Mouse (Mus musculus) heart, embryonic 15.5 days (tissue): Measurements from ENCODE around the gene Aldh3b3. TPM values are rescaled to one million over a fixed set of nuclear protein-coding genes. Genes with fewer than 3 reads are reported as not detected.

Experiments
- ATAC-seq: fragments of 200-750 bp; cut with Nextera tagmentation; replicated peaks from 2 replicates; pipeline ENCODE4 v1.8.0; 2017; ENCODE audit warnings: low read depth, moderate TSS enrichment; ENCODE audit not compliant: insufficient number of reproducible peaks, insufficient read depth, low FRiP score
- H3K27ac ChIP-seq: fragments of 300-500 bp; sonication (generic); 2 replicates; pipeline ENCODE4 v1.5.1; 2015; ENCODE audit warnings: mild to moderate bottlenecking, inconsistent platforms
- H3K27me3 ChIP-seq: fragments of 300-500 bp; sonication (generic); 2 replicates; pipeline ENCODE4 v1.6.1; 2015; ENCODE audit warnings: inconsistent platforms
- H3K36me3 ChIP-seq: fragments of 300-500 bp; sonication (generic); 2 replicates; pipeline ENCODE4 v1.6.1; 2015; ENCODE audit warnings: mild to moderate bottlenecking, inconsistent platforms
- H3K4me1 ChIP-seq: fragments of 300-500 bp; sonication (generic); replicated peaks from 2 replicates; pipeline ENCODE4 v1.6.1; 2015; ENCODE audit warnings: inconsistent platforms
- H3K4me2 ChIP-seq: fragments of 300-500 bp; sonication (generic); 2 replicates; pipeline ENCODE4 v1.6.1; 2015; ENCODE audit warnings: inconsistent platforms, mild to moderate bottlenecking, moderate library complexity
- H3K4me3 ChIP-seq: fragments of 300-500 bp; sonication (generic); 2 replicates; pipeline ENCODE4 v1.5.1; 2015; ENCODE audit warnings: mild to moderate bottlenecking, inconsistent platforms
- H3K9ac ChIP-seq: fragments of 300-500 bp; sonication (generic); 2 replicates; pipeline ENCODE4 v1.6.1; 2015; ENCODE audit warnings: mild to moderate bottlenecking, inconsistent platforms
- H3K9me3 ChIP-seq: fragments of 300-500 bp; sonication (generic); replicated peaks from 2 replicates; pipeline ENCODE4 v1.6.1; 2016; ENCODE audit warnings: inconsistent platforms
- WGBS: fragments of 180-500 bp; shearing (Covaris S2); methylation state at CpG from one replicate; pipeline ENCODE4 v1.1.7; 2015; ENCODE audit warnings: mixed read lengths; 5-methylcytosine and 5-hydroxymethylcytosine counted together
- polyA plus RNA-seq: library from polyadenylated mRNA; unstranded; fragments of >200 nt; fragmentation: Nextera tagmentation; extraction: Ambion mirVana; gene quantifications from 2 replicates; pipeline ENCODE4 v1.2.1, GENCODE M21; 2015

Gene Aldh3b3
- not detected in 2 replicates for polyA plus RNA-seq

DNA sequence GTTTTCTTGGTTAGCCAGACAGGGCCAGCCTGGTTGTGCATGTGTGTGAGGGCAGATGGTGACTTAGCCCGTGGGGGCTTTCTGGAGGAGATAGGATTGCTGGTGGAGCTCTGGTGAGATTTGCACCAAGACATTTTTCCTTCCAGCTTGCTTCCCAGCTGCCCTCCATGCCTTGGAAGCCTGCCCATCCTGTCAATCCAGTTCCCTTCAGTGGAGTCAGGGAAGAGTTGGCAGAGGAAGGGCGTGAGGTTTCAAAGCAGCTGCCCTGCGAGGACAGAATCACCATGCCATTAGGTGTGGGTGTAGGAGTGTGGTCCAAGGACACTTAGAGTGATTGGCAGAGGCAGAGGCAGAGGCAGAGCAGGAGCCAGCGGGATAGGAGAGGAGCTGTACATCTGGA lies at the start of gene Aldh3b3:
Gene Aldh3b3, plus strand, starts transcription at position 176 of the 400 bp plus-strand sequence.
- Histone ChIP-seq H3K36me3 (no peaks in the 10 kb centered on the region), H3K4me1 (no peaks in the 10 kb centered on the region; the same call in 1 of the 2 replicates), H3K27me3 (no peaks in the 10 kb centered on the region), H3K4me2 (no peak within 1 kb of the TSS), H3K4me3 (no peak within 1 kb of the TSS), H3K9ac (no peak within 1 kb of the TSS), H3K27ac (no peak within 1 kb of the TSS), H3K9me3 (no peaks in the 10 kb centered on the region)
- no peak for ATAC-seq
- WGBS = 51% methylated on average over 4 of the region's 4 CpGs

DNA sequence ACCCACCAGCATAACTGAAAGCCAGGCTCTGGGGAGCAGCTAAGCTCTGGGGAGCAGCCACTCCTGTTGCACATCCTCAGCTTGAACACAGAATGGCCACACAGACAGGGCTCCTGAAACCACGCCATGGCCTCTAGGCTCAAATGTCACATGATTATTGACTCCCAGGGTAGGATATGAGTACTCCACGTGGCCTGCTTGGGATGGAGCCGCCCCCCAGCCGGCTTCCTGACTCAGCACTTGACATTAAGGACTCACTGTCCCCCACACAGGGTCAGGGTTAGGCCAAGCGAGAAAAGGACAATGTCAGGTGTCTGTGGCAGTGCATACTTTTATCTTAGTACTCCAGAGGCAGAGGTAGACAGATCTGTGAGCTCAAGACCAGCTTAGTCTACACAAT lies 48.2 kb upstream of the Aldh3b3 start:
- Histone ChIP-seq H3K36me3 (peaks cover 29% of the 10 kb centered on the region), H3K27ac (no peak overlapping the region), H3K27me3 (no peaks in the 10 kb centered on the region), H3K9me3 (no peaks in the 10 kb centered on the region), H3K9ac (no peak overlapping the region), H3K4me3 (no peak overlapping the region), H3K4me2 (no peak overlapping the region), H3K4me1 (peaks cover 45% of the 10 kb centered on the region)
- ATAC-seq = no peak
- WGBS = 74% methylated on average over 5 of the region's 5 CpGs

DNA sequence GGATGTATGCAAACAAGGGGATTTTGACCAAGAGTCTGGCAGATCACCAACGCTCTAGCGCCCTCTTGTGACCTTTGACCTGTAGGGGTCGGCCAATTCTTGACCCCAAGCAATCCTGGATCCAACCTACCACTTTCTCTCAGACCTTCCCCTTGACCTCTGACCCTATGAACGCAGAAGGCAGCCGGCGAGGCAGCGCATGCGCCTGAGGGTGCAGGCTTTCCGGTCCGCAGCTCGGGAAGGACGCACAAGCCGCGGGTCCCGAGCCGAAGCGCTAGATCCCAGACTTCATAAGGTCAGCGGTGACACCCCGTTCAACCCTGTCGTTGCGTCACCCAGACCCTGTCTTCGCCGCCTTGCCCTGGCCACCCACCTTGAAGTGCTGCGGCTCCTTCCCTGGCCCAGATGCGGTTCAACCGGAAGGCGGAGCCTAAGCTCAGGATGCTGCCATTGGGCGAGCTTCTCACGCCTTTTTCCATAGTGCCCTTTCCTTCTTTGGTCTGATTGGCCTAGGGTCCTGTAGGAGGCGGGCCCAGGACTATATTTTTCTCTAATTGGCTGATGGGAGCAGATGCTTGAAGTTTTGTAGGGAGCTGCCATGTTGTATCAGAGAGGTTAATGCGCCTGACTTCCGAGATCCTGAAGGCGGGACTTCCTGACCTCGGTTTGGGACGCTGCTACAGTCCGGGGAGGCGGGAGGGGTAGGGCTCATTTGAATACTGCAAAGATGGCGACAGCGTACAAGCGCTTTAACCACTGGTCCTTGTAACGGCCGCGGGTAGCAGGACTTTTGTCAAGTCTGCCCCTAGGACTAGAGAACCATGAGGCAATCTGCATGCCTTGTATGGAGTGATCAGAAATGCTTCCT lies 45.9 kb upstream of the Aldh3b3 start, which contains the start of gene Ndufs8:
Gene Ndufs8, minus strand, starts transcription at position 438 of the 868 bp plus-strand sequence.
- Histone ChIP-seq H3K4me1 (peaks cover 23% of the 10 kb centered on the region), H3K9ac (peak within 1 kb of the TSS; percentile 69), H3K9me3 (no peaks in the 10 kb centered on the region), H3K4me3 (peak within 1 kb of the TSS; percentile 76), H3K4me2 (peak within 1 kb of the TSS; percentile 75), H3K36me3 (peaks cover 29% of the 10 kb centered on the region), H3K27me3 (no peaks in the 10 kb centered on the region), H3K27ac (peak within 1 kb of the TSS; percentile 86)
- ATAC-seq = peak; percentile 96
- under 1% methylated on average over 43 of the region's 43 CpGs for WGBS

DNA sequence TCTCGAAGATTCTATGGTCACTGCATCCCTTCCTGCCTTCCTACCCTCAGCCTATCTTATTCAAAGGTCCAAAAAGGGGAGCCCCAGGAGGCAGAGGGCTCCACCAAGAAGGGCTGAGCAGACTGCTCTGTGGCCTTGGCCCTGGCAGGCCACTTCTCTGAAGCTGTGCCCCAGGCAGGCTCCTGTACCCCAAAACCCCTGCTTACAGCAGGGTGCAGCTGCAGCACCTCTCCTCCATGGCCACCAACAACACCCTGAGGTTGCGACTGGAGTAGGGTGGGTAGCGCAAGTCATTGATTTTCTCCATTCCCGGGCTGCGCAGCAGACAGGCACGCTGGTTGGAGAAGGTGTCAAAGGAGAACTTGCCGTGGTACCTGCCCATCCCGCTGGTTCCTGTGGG lies 44.8 kb upstream of the Aldh3b3 start:
- H3K9me3 ChIP-seq = no peaks in the 10 kb centered on the region
- H3K4me3 ChIP-seq = peak overlapping the region; percentile 76
- ATAC-seq = no peak
- no peak overlapping the region; the same call in 1 of the 2 replicates for H3K27ac ChIP-seq
- peak overlapping the region; percentile 62; the same call in 1 of the 2 replicates for H3K9ac ChIP-seq
- H3K4me2 ChIP-seq = peak overlapping the region; percentile 75
- WGBS = 84% methylated on average over 8 of the region's 8 CpGs
- H3K27me3 ChIP-seq = no peaks in the 10 kb centered on the region
- H3K4me1 ChIP-seq = peaks cover 19% of the 10 kb centered on the region
- peaks cover 24% of the 10 kb centered on the region for H3K36me3 ChIP-seq

DNA sequence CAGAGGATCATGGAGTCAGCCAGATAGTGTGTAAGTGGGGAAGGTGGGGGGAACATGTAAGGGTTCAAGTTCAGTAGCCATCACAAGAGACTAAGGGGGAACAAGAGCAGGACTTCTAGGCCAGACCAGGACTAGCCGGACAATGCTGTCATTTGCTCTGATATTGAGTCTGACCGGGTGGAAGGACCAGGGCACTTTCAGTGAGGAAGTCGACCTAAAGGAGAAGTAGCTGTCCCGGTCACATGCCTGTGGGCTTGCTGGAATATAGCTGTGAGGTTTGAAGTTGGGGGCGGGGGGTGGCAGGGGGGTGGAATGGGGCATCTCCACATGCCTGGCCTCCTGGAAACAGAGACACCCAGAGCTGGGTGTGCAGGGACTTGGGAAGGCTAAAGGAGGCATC lies 43.9 kb upstream of the Aldh3b3 start:
- Histone ChIP-seq H3K4me1 (peaks cover 19% of the 10 kb centered on the region), H3K27ac (no peak overlapping the region), H3K9me3 (no peaks in the 10 kb centered on the region), H3K36me3 (peaks cover 15% of the 10 kb centered on the region), H3K4me3 (no peak overlapping the region), H3K9ac (no peak overlapping the region), H3K4me2 (no peak overlapping the region), H3K27me3 (no peaks in the 10 kb centered on the region)
- WGBS = 81% methylated on average over 5 of the region's 5 CpGs
- ATAC-seq = no peak

GRCm38 (mm10) chr19:3916727-3917126 lies 41.7 kb upstream of the Aldh3b3 start:
- Histone ChIP-seq H3K27ac (no peak overlapping the region), H3K27me3 (no peaks in the 10 kb centered on the region), H3K4me2 (no peak overlapping the region), H3K9me3 (no peaks in the 10 kb centered on the region), H3K9ac (no peak overlapping the region), H3K4me3 (no peak overlapping the region), H3K4me1 (peaks cover 15% of the 10 kb centered on the region), H3K36me3 (no peaks in the 10 kb centered on the region)
- no peak for ATAC-seq
- 71% methylated on average over 11 of the region's 11 CpGs for WGBS

- H3K4me1 ChIP-seq = peaks cover 14% of the 10 kb centered on the region
- no peak overlapping the region for H3K4me3 ChIP-seq
- no peak overlapping the region for H3K27ac ChIP-seq
- H3K4me2 ChIP-seq = no peak overlapping the region
- no peaks in the 10 kb centered on the region for H3K27me3 ChIP-seq
- H3K36me3 ChIP-seq = no peaks in the 10 kb centered on the region
- H3K9me3 ChIP-seq = no peaks in the 10 kb centered on the region
- no peak overlapping the region for H3K9ac ChIP-seq
- no peak for ATAC-seq
Observed at GRCm38 (mm10) chr19:3919928-3920327, 38.5 kb upstream of the Aldh3b3 start.

DNA sequence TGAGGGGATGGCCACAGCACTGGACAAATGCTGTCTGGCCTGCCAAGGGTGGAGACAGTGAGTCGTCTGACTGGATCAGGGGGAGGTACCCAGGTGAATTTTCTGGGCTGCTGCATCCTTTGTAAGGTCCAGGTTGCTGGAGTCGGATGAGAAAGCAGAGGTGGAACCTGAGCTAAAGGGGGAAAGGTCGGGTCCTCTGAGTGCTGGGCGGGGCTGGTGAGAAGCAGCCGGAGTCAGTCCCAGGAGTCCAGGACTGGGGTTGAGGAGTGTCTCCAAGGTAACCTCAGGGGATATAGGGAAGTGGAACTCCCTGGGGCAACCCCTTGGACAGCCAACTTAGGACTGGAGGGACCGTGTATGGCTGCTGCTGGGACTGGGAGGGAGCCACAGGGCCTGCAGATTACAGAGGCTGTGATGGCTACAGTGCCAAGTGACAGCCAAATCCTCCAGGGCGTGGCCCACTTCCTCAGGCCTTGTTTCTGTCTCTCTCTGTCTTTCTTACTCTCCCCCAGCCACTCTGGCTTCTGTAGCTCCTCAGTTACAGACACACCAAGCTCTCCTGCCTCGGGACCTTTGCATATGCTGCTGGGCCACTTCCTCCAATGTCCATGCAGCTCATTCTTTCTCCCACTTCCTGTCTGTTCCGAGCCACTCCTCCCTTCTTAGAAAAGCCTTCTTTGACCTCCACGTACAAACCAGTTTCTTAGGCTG lies 35.6 kb upstream of the Aldh3b3 start:
- 50% methylated on average over 10 of the region's 10 CpGs for WGBS
- no peak overlapping the region for H3K4me3 ChIP-seq
- H3K27ac ChIP-seq = peak overlapping the region; percentile 51
- no peak overlapping the region for H3K4me2 ChIP-seq
- no peak overlapping the region for H3K9ac ChIP-seq
- H3K27me3 ChIP-seq = no peaks in the 10 kb centered on the region
- ATAC-seq = no peak
- H3K9me3 ChIP-seq = no peaks in the 10 kb centered on the region
- H3K4me1 ChIP-seq = peaks cover 20% of the 10 kb centered on the region
- H3K36me3 ChIP-seq = no peaks in the 10 kb centered on the region

GRCm38 (mm10) chr19:3923586-3923985 lies 34.9 kb upstream of the Aldh3b3 start:
- no peak overlapping the region for H3K9ac ChIP-seq
- H3K36me3 ChIP-seq = no peaks in the 10 kb centered on the region
- H3K4me1 ChIP-seq = peaks cover 20% of the 10 kb centered on the region
- WGBS = 56% methylated on average over 13 of the region's 13 CpGs
- H3K4me3 ChIP-seq = no peak overlapping the region
- no peaks in the 10 kb centered on the region for H3K27me3 ChIP-seq
- no peak overlapping the region for H3K4me2 ChIP-seq
- no peaks in the 10 kb centered on the region for H3K9me3 ChIP-seq
- no peak; the same call in 1 of the 2 replicates for ATAC-seq
- peak overlapping the region; percentile 51 for H3K27ac ChIP-seq

- H3K27ac ChIP-seq = peak overlapping the region; percentile 51; the same call in 1 of the 2 replicates
Observed at GRCm38 (mm10) chr19:3924190-3924589, 34.3 kb upstream of the Aldh3b3 start.

GRCm38 (mm10) chr19:3924868-3925267 lies 33.6 kb upstream of the Aldh3b3 start:
- 94% methylated on average over 7 of the region's 7 CpGs for WGBS
- no peaks in the 10 kb centered on the region for H3K27me3 ChIP-seq
- H3K9me3 ChIP-seq = no peaks in the 10 kb centered on the region
- H3K9ac ChIP-seq = no peak overlapping the region
- no peaks in the 10 kb centered on the region for H3K36me3 ChIP-seq
- peaks cover 32% of the 10 kb centered on the region for H3K4me1 ChIP-seq
- no peak for ATAC-seq
- no peak overlapping the region for H3K27ac ChIP-seq
- no peak overlapping the region for H3K4me2 ChIP-seq
- H3K4me3 ChIP-seq = no peak overlapping the region

More at GRCm38 (mm10) chr19:3924190-3924589, 34.3 kb upstream of the Aldh3b3 start:
- Histone ChIP-seq H3K27me3 (no peaks in the 10 kb centered on the region), H3K4me2 (no peak overlapping the region), H3K9me3 (no peaks in the 10 kb centered on the region), H3K36me3 (no peaks in the 10 kb centered on the region), H3K4me3 (no peak overlapping the region), H3K4me1 (peaks cover 25% of the 10 kb centered on the region), H3K9ac (no peak overlapping the region)
- 68% methylated on average over 8 of the region's 8 CpGs for WGBS
- no peak for ATAC-seq
